Mouse (Mus musculus) E14TG2a.4 (cell line): Measurements from ENCODE around the gene Pidd1.

Source experiments
- H3K27me3 ChIP-seq: 2 replicates; pipeline ENCODE4 v1.6.1; 2014; ENCODE audit warnings: low read length, control low read depth; ENCODE audit not compliant: insufficient read depth
- H3K36me3 ChIP-seq: 2 replicates; pipeline ENCODE4 v1.6.1; 2014; ENCODE audit warnings: low read length, control low read depth; ENCODE audit not compliant: insufficient read depth
- H3K4me1 ChIP-seq: replicated peaks from 2 replicates; pipeline ENCODE4 v1.6.1; 2014; ENCODE audit warnings: low read depth, low read length, control low read depth
- H3K4me3 ChIP-seq: replicated peaks from 2 replicates; pipeline ENCODE4 v1.5.1; 2014; ENCODE audit warnings: mild to moderate bottlenecking, low read length
- H3K9me3 ChIP-seq: 2 replicates; pipeline ENCODE4 v1.6.1; 2014; ENCODE audit warnings: low read length, control low read depth
- CTCF ChIP-seq: conservative IDR thresholded peaks from 2 replicates; pipeline ENCODE4 v1.5.1; 2014; ENCODE audit warnings: low read length
- NANOG ChIP-seq: IDR thresholded peaks from 2 replicates; pipeline ENCODE4 v1.6.1; 2014; ENCODE audit warnings: borderline replicate concordance, low read length, mixed read lengths
- POU5F1 ChIP-seq: IDR thresholded peaks from 2 replicates; pipeline ENCODE4 v1.6.1; 2014; ENCODE audit warnings: low read length, borderline replicate concordance

Gene Pidd1

DNA sequence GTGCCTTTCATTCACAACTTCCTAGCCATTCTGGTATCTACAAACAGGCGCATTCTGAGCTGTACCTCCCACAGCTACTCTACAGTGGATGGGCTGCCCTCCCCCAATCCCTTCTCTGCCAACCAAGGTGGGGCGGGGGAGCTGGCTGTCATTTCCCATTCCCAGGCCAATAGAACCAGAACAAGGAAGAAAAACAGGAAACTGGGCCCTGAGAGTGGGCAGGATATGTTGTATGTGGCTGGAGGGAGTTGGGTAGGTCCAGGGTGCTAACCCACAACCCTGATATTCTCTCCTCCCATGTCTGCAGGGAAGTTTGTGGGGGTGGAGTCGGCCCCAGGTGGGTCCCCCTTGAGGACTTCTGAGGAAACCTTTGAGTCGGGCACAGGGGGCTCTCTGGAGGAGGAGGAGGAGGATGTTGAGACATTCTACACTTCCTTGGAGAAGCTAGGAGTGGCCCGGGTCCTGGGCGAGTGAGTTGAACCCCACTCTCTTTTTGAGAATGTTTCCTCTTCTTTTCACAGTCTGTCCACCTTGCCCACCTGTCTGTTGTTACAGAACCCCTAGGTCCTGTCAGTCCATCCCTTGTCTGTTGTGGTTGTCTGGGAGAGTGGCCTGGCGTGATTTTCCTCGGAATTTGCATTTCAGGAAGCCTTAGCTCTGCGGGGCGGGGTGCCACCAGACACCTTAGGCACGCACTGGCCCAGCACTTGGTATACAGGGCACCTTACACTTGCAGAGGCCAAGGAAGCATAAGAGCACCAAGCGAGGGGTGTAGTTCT, 20.2 kb upstream of the Pidd1 start:
- TF ChIP-seq POU5F1 = no peak
- no peak for TF ChIP-seq CTCF
- TF ChIP-seq NANOG = no peak
- Histone ChIP-seq H3K9me3 (no peaks in the 10 kb centered on the region), H3K27me3 (peaks cover 68% of the 10 kb centered on the region), H3K4me1 (peaks cover 90% of the 10 kb centered on the region), H3K36me3 (peaks cover 2% of the 10 kb centered on the region), H3K4me3 (peak overlapping the region; percentile 72)

DNA sequence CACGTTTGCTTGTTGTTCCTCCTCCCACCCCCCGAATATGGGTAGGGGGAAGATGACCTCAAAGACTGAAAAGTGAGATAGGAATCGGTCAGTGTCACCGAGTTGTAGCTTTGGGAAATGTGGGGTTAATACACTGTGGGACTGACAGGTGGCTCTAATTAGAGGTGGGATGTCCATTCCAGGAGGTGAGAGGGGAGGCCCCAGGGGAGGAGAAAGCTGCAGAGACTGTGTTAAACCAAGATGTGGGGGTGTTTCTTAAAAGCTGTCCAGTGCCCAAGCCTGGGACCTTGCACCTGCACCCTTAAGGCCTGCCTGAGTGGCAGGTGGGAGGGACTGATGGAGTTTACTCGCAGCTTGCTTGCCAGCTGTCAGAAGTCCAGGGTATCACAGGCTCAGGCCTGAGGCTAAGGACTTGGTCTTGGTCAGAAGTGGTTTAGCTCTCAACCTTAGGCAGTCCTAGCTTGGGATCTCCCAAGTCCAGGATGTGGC, 18.6 kb upstream of the Pidd1 start:
- TF ChIP-seq CTCF (no peak), POU5F1 (no peak), NANOG (no peak)
- no peaks in the 10 kb centered on the region for H3K9me3 ChIP-seq
- H3K4me3 ChIP-seq = peak overlapping the region; percentile 76
- peaks cover 73% of the 10 kb centered on the region for H3K27me3 ChIP-seq
- peaks cover 12% of the 10 kb centered on the region for H3K36me3 ChIP-seq
- peaks cover 90% of the 10 kb centered on the region for H3K4me1 ChIP-seq

DNA sequence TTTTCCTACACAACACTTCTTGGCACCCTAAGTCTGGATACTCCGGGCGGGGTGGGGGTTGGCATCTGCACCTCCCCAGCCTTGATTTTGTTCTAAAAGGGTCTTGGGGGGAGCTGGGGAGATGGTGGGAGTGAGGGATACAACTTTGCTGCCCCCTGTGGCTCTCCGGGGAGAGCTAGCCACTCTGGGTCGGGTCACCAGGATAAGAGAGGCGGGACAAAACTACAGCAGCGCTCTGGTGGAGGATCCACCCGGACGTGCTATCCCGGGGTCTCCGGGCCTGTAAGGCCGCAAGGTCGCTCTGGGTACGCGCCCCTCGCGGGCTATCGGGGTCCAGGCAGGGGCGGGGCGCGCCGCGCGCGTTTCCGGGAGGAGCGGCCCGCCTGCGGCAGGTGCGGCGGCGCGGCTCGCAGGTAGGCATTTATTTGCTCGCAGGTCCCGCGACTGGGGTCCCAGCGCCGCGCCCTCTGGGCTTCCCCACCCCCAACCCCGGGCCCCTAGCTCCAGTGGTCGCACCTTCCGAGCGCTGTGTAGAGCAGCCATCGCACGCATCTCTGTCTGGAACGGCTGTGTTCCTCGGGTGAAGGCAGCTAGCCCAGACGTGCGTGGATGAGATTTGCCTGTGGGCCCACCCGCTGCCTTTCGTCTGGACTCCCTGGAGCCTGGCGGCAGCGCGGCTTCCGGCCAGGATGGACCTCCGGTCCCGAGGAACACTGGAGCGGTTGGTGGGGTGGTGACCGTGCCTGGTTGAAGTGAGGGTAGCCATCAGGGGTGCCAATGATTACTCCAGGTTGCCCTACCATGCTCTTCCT, 17.9 kb upstream of the Pidd1 start:
- H3K9me3 ChIP-seq = no peaks in the 10 kb centered on the region
- H3K27me3 ChIP-seq = peaks cover 77% of the 10 kb centered on the region
- H3K4me3 ChIP-seq = peak overlapping the region; percentile 76
- peaks cover 17% of the 10 kb centered on the region for H3K36me3 ChIP-seq
- no peak for TF ChIP-seq NANOG
- no peak for TF ChIP-seq POU5F1
- TF ChIP-seq CTCF = no peak
- H3K4me1 ChIP-seq = peaks cover 93% of the 10 kb centered on the region

- Histone ChIP-seq H3K9me3 (no peaks in the 10 kb centered on the region), H3K36me3 (peaks cover 17% of the 10 kb centered on the region), H3K4me3 (peak within 1 kb of the TSS; percentile 76), H3K4me1 (peaks cover 93% of the 10 kb centered on the region), H3K27me3 (peaks cover 73% of the 10 kb centered on the region)
- TF ChIP-seq NANOG (no peak), CTCF (no peak)
These were observed 16.7 kb upstream of the Pidd1 start, which contains the start of gene Cracr2b for GRCm38 (mm10) chr7:141460391-141461113. Cracr2b (plus strand) TSS chr7:141461094.

- Histone ChIP-seq H3K9me3 (no peaks in the 10 kb centered on the region), H3K36me3 (peaks cover 17% of the 10 kb centered on the region), H3K4me1 (peaks cover 89% of the 10 kb centered on the region), H3K27me3 (peaks cover 69% of the 10 kb centered on the region), H3K4me3 (peak overlapping the region; percentile 74)
- no peak for TF ChIP-seq CTCF
- TF ChIP-seq POU5F1 = no peak
- no peak for TF ChIP-seq NANOG
These were observed 16.2 kb upstream of the Pidd1 start for GRCm38 (mm10) chr7:141460001-141460390.

DNA sequence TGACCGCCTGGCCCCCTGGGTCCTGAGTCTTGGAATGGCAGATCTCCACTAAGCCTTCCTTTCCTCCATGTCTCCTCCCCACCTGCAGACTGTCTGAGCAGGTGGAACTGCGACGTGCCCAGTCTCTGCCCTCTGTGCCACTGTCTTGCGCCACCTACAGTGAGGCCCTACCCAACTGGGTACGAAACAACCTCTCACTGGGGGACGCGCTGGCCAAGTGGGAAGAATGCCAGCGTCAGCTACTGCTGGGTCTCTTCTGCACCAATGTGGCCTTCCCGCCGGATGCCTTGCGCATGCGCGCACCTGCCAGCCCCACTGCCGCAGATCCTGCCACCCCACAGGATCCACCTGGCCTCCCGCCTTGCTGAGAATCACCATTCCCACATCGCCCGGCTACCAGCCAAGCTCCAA, 15.5 kb upstream of the Pidd1 start:
- Histone ChIP-seq H3K9me3 (no peaks in the 10 kb centered on the region), H3K4me1 (peaks cover 87% of the 10 kb centered on the region), H3K36me3 (peaks cover 17% of the 10 kb centered on the region), H3K4me3 (peak overlapping the region; percentile 74), H3K27me3 (peaks cover 62% of the 10 kb centered on the region)
- TF ChIP-seq NANOG = no peak
- TF ChIP-seq POU5F1 = no peak
- TF ChIP-seq CTCF = no peak

DNA sequence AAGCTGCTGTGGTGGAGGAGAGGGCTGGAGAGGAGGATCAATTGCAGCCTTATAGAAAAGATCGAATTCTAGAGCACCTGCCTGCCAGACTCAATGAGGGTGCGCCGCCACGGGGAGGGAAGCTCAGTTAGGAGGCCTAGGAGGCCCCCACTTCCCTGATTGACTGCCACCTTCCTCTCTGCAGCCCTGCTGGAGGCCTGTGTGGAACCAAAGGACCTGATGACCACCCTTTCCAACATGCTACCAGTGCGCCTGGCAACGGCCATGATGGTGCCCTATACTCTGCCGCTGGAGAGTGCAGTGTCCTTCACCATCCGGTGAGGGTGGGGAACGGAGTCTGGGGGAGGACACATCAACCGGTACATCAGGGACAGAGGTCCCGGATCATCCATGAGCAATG, 14.8 kb upstream of the Pidd1 start:
- Histone ChIP-seq H3K4me1 (peaks cover 83% of the 10 kb centered on the region), H3K4me3 (peak overlapping the region; percentile 74), H3K27me3 (peaks cover 56% of the 10 kb centered on the region), H3K36me3 (peaks cover 17% of the 10 kb centered on the region), H3K9me3 (no peaks in the 10 kb centered on the region)
- no peak; the same call in 1 of the 2 replicates for TF ChIP-seq CTCF
- TF ChIP-seq POU5F1 = no peak
- no peak for TF ChIP-seq NANOG
